Mouse (Mus musculus) G1E (cell line): Measurements from ENCODE around the gene Zglp1. TPM values are rescaled to one million over a fixed set of nuclear protein-coding genes. Genes with fewer than 3 reads are reported as not detected.

Experiments used
- ATAC-seq: 2 replicates; pipeline ENCODE4 v1.8.0; 2016; ENCODE audit warnings: mild to moderate bottlenecking; ENCODE audit not compliant: insufficient number of reproducible peaks, poor library complexity, low FRiP score, severe bottlenecking; ENCODE audit errors: extremely low read depth
- DNase-seq: peaks from one replicate; pipeline ENCODE4 v3.0.0; 2012; ENCODE audit warnings: low spot score
- H3K27me3 ChIP-seq: 2 replicates; pipeline ENCODE4 v1.6.1; 2012; ENCODE audit warnings: mild to moderate bottlenecking, low read length, inconsistent platforms; ENCODE audit not compliant: insufficient read depth
- H3K36me3 ChIP-seq: replicated peaks from 2 replicates; pipeline ENCODE3; 2012; ENCODE audit warnings: mild to moderate bottlenecking, inconsistent platforms
- H3K4me1 ChIP-seq: 2 replicates; pipeline ENCODE4 v1.6.1; 2012; ENCODE audit warnings: low read depth, low read length, inconsistent platforms, mixed read lengths; ENCODE audit not compliant: insufficient read depth
- H3K4me3 ChIP-seq: 2 replicates; pipeline ENCODE4 v1.5.1; 2012; ENCODE audit warnings: low read depth, mild to moderate bottlenecking, inconsistent platforms, low read length, moderate library complexity, mixed read lengths
- H3K9me3 ChIP-seq: replicated peaks from 2 replicates; pipeline ENCODE4 v1.6.1; 2012; ENCODE audit warnings: inconsistent platforms
- CTCF ChIP-seq: IDR thresholded peaks from 2 replicates; pipeline ENCODE4 v1.5.1; 2012; ENCODE audit warnings: low read depth, low read length, inconsistent platforms, mixed read lengths
- GATA1 ChIP-seq: IDR thresholded peaks from 2 replicates; pipeline ENCODE4 v1.6.1; 2012; ENCODE audit warnings: borderline replicate concordance, low read length, inconsistent platforms, mixed read lengths
- GATA2 ChIP-seq: IDR thresholded peaks from 2 replicates; pipeline ENCODE4 v1.6.1; 2012; ENCODE audit warnings: low read depth, low read length, inconsistent platforms, borderline replicate concordance
- POLR2AphosphoS5 ChIP-seq: IDR thresholded peaks from 2 replicates; pipeline ENCODE4 v1.6.1; 2012; ENCODE audit warnings: low read depth, low read length, inconsistent platforms; ENCODE audit not compliant: insufficient replicate concordance
- TAL1 ChIP-seq: conservative IDR thresholded peaks from 2 replicates; pipeline ENCODE4 v1.6.1; 2012; ENCODE audit warnings: low read depth, low read length, inconsistent platforms, mixed read lengths
- polyA plus RNA-seq: library from polyadenylated mRNA; stranded (reverse); fragments of >175 nt; gene quantifications from 2 replicates; pipeline ENCODE4 v1.2.3, GENCODE M21; 2012
- total RNA-seq, 2 experiments: library from RNA; stranded (forward) in 1 of 2; stranded (reverse) in 1 of 2; fragments of 200-1000 nt in 1 of 2; fragments of >200 nt in 1 of 2; fragmentation: Nextera tagmentation in 1 of 2; gene quantifications; 2 replicates each; pipeline ENCODE4 v1.2.3; 2014 to 2017

The Zglp1 gene
- total and polyA plus RNA-seq, 3 experiments: 4.5 TPM; not detected in 2

DNA sequence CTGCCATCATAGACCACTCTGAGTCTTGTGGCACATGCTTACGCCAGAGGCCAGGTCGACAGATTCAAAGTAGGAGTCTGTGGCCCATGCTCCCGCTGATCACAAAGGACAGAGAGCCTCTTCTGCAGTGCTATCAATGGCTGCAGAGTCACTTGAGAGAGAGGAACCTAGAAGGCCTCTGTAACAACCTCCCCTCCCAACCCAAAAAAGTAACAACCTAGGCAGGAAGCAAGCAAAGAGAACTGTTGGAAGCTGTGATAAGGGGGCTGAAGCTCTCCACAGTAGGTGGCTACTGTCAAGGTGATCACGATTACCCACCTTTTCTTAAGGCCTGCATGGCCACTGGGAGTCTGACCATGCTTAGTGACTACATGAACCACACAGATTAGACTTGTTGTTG lies 23.3 kb downstream of the Zglp1 start:
- ATAC-seq: no peak
- DNase-seq: no peak
- H3K4me1 ChIP-seq: peaks cover 33% of the 10 kb centered on the region
- H3K4me3 ChIP-seq: no peak overlapping the region
- no peaks in the 10 kb centered on the region for H3K9me3 ChIP-seq
- peaks cover 16% of the 10 kb centered on the region for H3K27me3 ChIP-seq
- TF ChIP-seq GATA1: no peak
- no peak for TF ChIP-seq GATA2
- no peak for TF ChIP-seq TAL1
- no peak for TF ChIP-seq POLR2AphosphoS5
- TF ChIP-seq CTCF: no peak
- H3K36me3 ChIP-seq: no peaks in the 10 kb centered on the region

DNA sequence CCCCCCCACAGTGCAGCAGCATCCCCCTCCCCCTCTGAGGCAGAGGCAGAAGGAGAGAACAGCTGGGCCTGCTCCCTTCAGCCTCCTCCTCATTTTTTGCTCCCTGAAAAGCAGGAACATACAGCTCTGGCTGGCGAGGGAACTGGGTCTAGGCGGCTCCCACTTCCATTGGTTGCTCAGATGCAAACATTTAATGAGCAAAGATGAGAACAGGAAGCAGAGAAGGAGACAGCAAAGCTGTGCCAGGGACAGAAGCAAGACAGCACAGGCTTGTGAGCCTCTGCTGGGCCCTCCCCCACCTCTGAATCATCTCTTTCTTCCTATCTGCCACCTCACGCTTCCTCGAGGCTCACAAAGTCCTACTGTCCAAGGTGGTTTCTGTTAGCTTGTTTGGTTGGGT lies 25.6 kb downstream of the Zglp1 start:
- H3K36me3 ChIP-seq: no peaks in the 10 kb centered on the region
- ATAC-seq (peak; percentile 60), DNase-seq (no peak)
- H3K4me1 ChIP-seq: peaks cover 35% of the 10 kb centered on the region
- no peak for TF ChIP-seq CTCF
- no peak for TF ChIP-seq GATA1
- TF ChIP-seq TAL1: no peak
- TF ChIP-seq POLR2AphosphoS5: no peak
- no peak for TF ChIP-seq GATA2
- peaks cover 12% of the 10 kb centered on the region for H3K27me3 ChIP-seq
- no peak overlapping the region for H3K4me3 ChIP-seq
- H3K9me3 ChIP-seq: no peaks in the 10 kb centered on the region

DNA sequence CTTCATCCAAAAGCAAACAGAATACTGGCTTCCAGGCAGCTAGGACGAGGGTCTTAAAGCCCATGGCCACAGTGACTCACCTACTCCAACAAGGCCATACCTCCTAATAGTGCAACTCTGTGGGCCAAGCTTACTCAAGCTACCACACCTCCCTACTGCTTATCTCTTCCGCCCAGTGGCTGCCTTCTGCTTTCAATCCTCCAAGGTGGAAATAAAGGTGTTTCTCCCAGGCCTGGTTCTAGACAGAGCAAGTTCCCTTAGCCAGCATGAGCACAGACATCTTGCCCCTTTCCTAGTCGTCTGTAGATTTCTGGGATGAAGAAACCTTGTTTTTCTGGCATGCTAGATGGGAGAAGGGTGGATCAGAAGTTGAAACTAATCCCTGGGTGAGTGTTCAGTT lies 27.1 kb downstream of the Zglp1 start:
- H3K4me3 ChIP-seq: no peak overlapping the region
- peaks cover 36% of the 10 kb centered on the region for H3K4me1 ChIP-seq
- DNase-seq (no peak), ATAC-seq (peak; percentile 40; the same call in 1 of the 2 replicates)
- H3K9me3 ChIP-seq: no peaks in the 10 kb centered on the region
- H3K27me3 ChIP-seq: peaks cover 10% of the 10 kb centered on the region; the same call in 1 of the 2 replicates
- H3K36me3 ChIP-seq: peaks cover 5% of the 10 kb centered on the region
- TF ChIP-seq TAL1 (peak; percentile 35; the same call in 1 of the 2 replicates), GATA1 (no peak)

DNA sequence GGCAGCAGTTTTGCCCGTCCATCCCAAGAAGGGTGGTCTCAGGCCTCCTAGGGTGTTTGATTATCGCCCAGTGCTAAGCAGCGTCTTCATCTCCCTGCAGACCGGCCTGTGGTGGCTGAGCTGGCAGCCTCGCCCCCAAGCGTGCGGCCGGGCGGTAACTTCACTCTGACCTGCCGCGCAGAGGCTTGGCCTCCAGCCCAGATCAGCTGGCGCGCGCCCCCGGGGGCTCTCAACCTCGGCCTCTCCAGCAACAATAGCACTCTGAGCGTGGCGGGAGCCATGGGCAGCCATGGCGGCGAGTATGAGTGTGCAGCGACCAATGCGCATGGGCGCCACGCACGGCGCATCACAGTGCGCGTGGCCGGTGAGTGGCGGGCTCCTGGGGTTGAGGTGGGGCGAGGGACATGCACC lies 29.4 kb downstream of the Zglp1 start:
- DNase-seq: no peak
- Histone ChIP-seq H3K36me3 (peaks cover 5% of the 10 kb centered on the region), H3K27me3 (peaks cover 10% of the 10 kb centered on the region; the same call in 1 of the 2 replicates), H3K4me3 (no peak overlapping the region), H3K4me1 (peaks cover 50% of the 10 kb centered on the region), H3K9me3 (no peaks in the 10 kb centered on the region)
- no peak for ATAC-seq
- TF ChIP-seq GATA1: no peak
- no peak for TF ChIP-seq POLR2AphosphoS5
- no peak for TF ChIP-seq TAL1
- TF ChIP-seq GATA2: no peak
- no peak for TF ChIP-seq CTCF

DNA sequence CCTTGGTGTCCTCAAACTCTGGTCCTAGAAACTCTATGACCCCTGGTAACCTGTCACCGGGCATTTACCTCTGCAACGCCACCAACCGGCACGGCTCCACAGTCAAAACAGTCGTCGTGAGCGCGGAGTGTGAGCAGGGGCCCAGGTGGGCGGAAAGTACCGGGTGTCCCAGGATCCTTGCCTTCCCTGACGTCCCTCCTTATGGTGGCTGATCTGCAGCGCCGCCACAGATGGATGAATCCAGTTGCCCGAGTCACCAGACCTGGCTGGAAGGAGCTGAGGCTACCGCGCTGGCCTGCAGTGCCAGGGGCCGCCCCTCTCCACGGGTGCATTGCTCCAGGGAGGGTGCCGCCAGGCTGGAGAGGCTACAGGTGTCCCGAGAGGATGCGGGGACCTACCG lies 30.2 kb downstream of the Zglp1 start:
- DNase-seq: no peak
- Histone ChIP-seq H3K4me1 (peaks cover 57% of the 10 kb centered on the region), H3K27me3 (peaks cover 10% of the 10 kb centered on the region; the same call in 1 of the 2 replicates), H3K36me3 (peaks cover 5% of the 10 kb centered on the region), H3K4me3 (no peak overlapping the region), H3K9me3 (no peaks in the 10 kb centered on the region)
- no peak for ATAC-seq
- TF ChIP-seq CTCF: no peak
- no peak for TF ChIP-seq GATA1
- TF ChIP-seq TAL1: no peak
- no peak for TF ChIP-seq GATA2
- no peak for TF ChIP-seq POLR2AphosphoS5

DNA sequence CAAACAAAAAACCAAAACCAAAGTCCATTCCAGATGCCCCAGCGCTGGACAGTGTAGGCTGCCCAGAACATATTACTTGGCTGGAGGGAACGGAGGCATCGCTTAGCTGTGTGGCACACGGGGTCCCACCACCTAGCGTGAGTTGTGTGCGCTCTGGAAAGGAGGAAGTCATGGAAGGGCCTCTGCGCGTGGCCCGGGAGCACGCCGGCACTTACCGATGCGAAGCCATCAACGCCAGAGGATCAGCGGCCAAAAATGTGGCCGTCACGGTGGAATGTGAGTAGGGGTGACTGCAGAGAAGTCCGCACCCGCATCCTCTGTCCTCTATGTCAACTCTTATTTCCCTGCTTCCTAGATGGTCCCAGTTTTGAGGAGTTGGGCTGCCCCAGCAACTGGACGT lies 30.7 kb downstream of the Zglp1 start:
- Histone ChIP-seq H3K9me3 (no peaks in the 10 kb centered on the region), H3K4me1 (peaks cover 57% of the 10 kb centered on the region), H3K27me3 (peaks cover 10% of the 10 kb centered on the region; the same call in 1 of the 2 replicates), H3K4me3 (no peak overlapping the region), H3K36me3 (peaks cover 5% of the 10 kb centered on the region)
- TF ChIP-seq TAL1 (no peak), POLR2AphosphoS5 (no peak), GATA1 (no peak), CTCF (no peak), GATA2 (no peak)
- ATAC-seq (no peak), DNase-seq (no peak)

DNA sequence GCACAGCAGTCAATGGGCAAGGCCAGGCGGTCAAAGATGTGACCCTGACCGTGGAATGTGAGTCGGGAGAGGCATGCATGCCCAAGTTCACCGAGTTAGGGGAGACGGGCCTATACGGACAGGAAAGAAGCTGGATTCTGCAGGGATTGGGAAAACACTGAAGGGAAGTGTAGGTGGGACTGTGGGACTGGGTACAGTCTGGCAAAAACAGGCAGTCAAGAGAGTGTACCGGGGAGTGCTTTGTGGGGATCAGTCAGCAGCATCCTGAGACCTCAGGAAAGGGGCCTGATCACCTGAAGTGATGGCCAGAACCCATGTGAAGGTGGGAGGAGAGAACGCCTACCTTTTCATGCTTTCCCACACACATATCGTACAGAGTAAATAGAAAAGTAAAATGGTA lies 31.3 kb downstream of the Zglp1 start:
- ATAC-seq (no peak), DNase-seq (no peak)
- Histone ChIP-seq H3K36me3 (peaks cover 5% of the 10 kb centered on the region), H3K4me1 (peaks cover 55% of the 10 kb centered on the region), H3K27me3 (peaks cover 10% of the 10 kb centered on the region; the same call in 1 of the 2 replicates), H3K4me3 (no peak overlapping the region), H3K9me3 (no peaks in the 10 kb centered on the region)
- TF ChIP-seq TAL1: no peak
- TF ChIP-seq POLR2AphosphoS5: no peak
